Mouse (Mus musculus): ENCODE results near the gene Fgfrl1.
A peak's percentile ranks its signal among the peaks of the same experiment; 100 is the strongest.

Fgfrl1 gene

DNA sequence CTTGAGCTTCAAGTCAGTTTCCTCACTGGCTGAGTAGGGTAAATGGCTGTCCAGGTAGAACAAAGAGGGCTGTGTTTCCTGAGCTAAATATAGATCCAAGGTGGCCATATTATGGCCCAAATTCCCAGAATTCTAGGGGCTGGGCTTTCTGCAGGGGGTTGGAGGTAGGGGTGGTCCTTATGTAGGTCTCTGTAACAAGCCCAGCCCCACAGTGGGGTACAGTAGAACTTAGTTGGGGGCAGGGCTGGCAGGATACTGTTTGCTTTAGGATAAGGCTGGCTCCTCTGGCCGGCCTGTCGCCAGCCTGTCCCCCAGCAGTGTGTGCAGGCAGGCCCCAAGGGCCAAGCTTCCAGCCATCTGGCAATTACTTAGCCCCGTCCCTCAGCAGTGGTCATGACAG, 8.2 kb downstream of the Fgfrl1 start:
- no peak for DNase-seq (ENCODE audit: low spot score)

GRCm38 (mm10) chr5:108701341-108702021, 9.3 kb downstream of the Fgfrl1 start:
- DNase-seq (ENCODE audit: low spot score), result no peak

GRCm38 (mm10) chr5:108703754-108704626, 11.8 kb downstream of the Fgfrl1 start:
- DNase-seq (ENCODE audit: low spot score), result no peak

DNA sequence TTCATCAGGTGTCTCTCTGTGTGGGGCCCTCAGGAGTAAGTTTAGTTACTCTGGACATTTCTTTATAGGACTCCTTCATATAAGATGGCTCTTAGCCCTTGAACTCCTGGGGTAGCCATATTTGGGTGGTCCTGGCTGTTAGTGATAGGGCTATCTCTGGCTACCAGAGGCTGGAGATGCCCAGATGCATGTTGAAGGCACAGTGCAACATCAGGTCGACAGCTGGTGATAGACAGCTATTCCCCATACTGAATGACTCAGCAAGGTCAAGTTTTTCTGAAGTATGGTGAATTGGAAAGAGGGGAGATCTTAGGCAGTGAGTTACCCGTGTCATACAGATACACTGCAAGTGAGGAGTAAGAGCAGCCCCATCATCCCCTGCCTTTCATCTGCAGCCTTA, 15.6 kb downstream of the Fgfrl1 start:
- DNase-seq (ENCODE audit: low spot score), result no peak

DNA sequence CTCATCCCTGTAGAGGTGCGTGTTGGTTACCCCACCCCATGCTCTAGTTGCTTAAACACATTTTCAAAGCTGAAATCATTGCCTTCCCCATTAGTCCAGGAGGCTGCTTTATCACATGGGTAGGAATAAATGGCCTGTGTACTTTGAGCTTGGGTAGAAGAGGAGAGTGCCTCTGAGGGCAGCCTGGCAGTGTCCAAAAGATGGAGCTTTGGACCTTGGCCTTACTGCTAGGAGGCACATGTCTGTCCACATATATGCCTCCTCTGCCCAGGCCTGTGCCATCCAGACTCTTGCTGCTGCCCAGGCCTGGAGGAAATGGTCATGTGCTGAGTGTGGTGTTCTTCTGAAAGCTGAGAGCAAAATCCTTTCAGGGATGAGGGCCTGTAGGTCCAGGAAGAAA, 16.2 kb downstream of the Fgfrl1 start:
- no peak for DNase-seq (ENCODE audit: low spot score)

DNA sequence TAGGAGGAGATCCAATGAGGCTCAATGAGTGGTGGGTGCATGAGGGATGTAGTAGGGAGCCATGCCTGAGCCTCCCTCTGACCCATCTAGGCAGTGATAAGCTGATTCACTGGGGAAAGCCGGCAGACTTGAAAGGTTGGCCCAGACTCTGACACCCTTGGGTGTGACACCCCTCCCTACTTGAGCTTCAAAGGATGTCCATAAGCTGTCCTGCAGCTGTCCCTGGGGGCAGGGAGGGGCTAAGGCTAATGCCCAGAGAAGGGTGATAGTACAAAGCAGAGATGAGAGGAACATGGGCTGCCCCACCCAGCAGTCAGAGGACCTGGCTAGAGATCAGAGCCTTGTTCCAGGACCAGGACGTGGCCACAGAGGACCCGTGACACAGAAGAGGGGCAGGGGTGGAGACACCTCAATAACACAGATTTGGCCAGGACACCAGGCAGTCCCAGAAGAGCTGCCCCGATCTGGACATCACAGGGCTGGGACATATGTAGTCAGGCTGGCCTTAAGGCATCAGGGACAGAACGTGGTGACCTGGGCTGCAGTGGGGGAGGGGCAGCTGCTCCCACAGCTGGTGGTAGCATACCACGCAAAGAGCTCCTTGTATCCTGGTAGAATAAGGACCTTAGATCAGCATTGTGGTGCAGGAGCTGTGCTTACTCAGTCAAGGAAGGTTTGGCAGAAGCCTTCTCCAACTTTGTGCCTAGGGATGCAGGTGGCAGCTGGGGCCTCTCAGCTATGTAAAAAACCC, 17.0 kb downstream of the Fgfrl1 start:
- DNase-seq (ENCODE audit: low spot score), result no peak

GRCm38 (mm10) chr5:108711968-108712367, 19.8 kb downstream of the Fgfrl1 start:
- DNase-seq (ENCODE audit: low spot score), result no peak

- no peak for DNase-seq (ENCODE audit: low spot score)
These were observed 20.9 kb downstream of the Fgfrl1 start for GRCm38 (mm10) chr5:108713096-108713495.

GRCm38 (mm10) chr5:108713691-108714090, 21.5 kb downstream of the Fgfrl1 start:
- no peak for DNase-seq (ENCODE audit: low spot score)

DNA sequence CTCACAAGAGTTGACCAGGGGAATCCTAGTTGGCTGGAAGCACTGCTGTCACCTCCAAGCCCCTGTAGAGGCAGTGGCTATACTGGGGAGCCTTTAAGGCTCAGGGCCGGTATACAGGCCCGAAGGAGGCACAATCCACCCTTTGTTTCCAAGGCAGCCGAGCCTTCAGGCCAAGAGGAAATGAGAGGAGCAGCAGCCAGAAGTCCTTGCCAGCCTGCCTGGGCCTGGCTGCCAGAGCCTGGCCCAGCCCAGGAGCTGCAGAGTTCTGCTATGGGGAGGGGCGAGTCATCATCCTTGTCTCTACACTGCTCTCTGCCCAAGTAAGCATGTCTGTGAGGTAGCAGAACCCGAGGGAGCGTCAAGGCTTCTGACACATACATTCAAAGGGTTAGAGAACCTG, 22.0 kb downstream of the Fgfrl1 start:
- peak; percentile 24 for DNase-seq (ENCODE audit: low spot score)

- no peak for DNase-seq (ENCODE audit: low spot score)
These were observed 23.8 kb downstream of the Fgfrl1 start for GRCm38 (mm10) chr5:108715974-108716373.

GRCm38 (mm10) chr5:108718051-108718450, 25.9 kb downstream of the Fgfrl1 start:
- no peak for DNase-seq (ENCODE audit: low spot score)

DNA sequence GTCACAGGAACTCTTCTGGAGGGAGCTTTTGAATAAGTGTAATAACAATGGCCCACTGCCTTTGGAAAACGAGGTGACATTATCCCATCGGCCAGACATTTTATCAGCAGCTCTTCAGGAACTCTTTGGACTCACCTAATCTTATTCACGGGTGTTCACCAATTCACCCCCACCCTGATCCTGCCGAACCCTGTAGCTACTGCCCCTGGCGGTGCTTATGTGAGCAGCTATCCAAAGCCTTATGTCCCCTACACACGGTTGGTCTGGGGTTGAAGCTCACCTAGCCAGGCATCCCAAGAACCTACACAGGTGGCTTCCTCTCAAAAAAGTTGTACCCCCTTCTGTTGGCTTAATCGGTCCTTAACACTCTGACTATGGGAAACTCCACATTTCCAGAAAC, 27.6 kb downstream of the Fgfrl1 start:
- DNase-seq (ENCODE audit: low spot score), result no peak

DNA sequence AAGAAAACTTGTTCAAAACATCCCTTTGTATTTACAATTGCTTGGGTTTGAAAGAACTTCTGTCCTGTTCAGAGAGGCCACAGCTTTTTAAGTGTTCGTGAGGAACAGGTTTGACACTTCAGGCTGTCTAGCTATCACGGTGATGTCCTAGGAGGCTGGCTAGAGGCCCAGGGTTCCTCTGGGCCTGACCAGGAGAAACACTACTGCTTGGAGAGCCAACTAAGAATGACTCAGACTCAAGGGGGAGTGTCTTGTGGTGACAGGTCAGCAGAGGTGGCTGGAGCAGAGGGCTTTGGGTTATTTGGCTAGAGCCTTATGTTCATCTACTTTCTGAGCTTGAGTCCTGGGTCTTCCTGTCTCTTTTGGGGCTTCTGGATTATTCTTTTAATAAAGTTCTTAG, 31.8 kb downstream of the Fgfrl1 start:
- peak; percentile 26 for DNase-seq (ENCODE audit: low spot score)

DNA sequence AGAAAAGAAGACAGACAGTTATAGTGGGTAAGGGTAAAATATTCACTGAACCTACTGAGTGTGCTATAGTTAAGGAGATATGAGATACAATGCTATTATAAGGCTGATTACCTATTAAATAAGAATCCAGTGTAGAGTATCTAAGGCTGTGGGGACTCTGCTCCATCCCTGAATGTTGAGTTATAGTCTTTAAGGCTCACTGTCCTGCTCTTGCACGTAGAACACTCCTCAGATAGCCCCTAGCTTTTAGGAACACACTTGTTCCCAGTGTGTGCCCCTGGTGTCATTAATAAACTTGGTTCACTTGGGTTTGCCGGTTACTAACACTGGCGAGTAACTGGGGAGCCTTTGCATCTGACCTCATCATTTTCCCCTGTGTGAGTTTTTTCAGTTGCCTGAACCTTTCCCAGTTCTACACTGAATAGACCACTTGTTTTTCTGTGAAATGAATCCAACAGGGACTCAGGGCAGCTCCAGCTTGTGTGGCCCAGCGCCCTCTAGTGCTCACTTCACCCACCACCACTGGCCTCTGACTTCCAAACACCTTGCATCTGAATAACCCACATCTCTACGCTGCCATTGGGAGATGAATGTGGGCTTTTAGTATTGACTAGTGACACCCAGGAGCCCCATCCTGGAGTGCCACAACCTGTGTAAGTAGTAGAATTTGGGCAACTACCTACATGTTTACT, 34.5 kb downstream of the Fgfrl1 start:
- DNase-seq (ENCODE audit: low spot score), result peak; percentile 67

- DNase-seq (ENCODE audit: low spot score), result no peak
These were observed 35.2 kb downstream of the Fgfrl1 start for GRCm38 (mm10) chr5:108727425-108727824.

- no peak for DNase-seq (ENCODE audit: low spot score)
These were observed 49.7 kb downstream of the Fgfrl1 start for GRCm38 (mm10) chr5:108741844-108742243.

DNA sequence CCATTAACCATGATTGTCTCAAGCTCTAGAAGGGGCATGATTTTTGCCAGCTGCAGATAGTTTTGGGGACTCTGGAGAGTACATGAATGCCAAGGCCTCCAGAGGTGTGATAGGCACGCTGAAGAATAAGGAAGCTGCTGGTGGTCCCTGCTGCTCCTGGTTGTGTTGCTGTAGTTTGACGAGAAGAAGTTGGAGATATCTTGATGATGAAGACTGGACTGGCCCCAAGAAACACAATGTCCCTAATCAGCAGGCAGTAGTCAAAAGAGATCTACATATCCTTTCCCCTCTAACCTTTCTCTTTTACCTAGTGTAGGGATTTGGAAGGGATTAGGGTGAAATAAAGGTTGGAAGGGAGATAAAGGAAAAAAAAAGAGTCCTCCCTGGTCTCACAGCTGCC, 50.4 kb downstream of the Fgfrl1 start:
- no peak for DNase-seq (ENCODE audit: low spot score)

DNA sequence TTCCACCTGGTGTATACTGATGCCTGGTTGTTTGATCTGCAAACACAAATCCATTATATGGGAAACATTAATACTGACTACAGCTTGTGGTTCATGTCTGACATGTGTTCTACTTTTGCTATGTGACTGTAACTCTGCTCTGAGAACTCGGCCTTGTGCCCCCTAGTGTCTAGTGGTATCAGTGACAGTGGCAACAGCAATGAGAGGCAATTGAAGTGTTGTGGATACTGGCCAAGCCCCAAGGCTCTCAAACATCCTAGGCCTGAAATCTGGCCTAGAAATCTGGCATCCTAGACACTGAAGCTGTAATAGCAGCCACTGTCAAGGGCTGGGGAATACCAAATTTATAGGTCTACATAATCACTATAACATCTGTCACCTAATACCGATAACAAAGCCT, 51.7 kb downstream of the Fgfrl1 start:
- no peak for DNase-seq (ENCODE audit: low spot score)

DNA sequence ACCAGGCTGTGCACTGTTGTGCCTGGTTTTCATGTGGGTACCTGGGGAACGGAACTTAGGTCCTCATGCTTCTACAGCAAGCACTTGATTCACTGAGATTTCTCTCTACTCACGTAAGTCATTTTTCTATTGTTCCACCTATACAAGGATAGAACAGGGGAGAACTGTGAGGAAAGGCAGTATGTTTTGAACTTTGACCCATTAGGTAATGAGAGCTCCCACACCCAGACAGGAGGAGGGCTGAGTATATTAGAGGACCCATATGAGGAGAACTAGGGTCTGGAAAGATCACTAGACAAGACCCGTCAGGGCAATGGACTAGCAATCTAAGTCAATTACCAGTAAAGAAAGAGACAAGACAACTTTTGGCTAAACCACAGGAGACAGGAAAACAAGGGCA, 52.4 kb downstream of the Fgfrl1 start:
- no peak for DNase-seq (ENCODE audit: low spot score)

- DNase-seq (ENCODE audit: low spot score), result no peak
These were observed 58.4 kb downstream of the Fgfrl1 start for GRCm38 (mm10) chr5:108750328-108751210.

Measured in urinary bladder, postnatal 14 days (tissue).